Mouse (Mus musculus): ENCODE measurements around the gene Arpc2. TPM values are rescaled to one million over a fixed set of nuclear protein-coding genes. Genes with fewer than 3 reads are reported as not detected.
"Not testable (repeated sequence)": the region's sequence is repeated elsewhere in the genome, so short reads cannot be mapped to it uniquely, and the experiment has no call there.

Arpc2 gene
- polyA plus RNA-seq, 1 experiment from 2014 or later = 448 TPM

- Histone ChIP-seq H3K27me3 (ENCODE audit: control insufficient read depth, insufficient read depth, low read depth, low read length) (no peaks in the 10 kb centered on the region), H3K9ac (ENCODE audit: low read length) (peak overlapping the region; percentile 92), H3K36me3 (ENCODE audit: control insufficient read depth, insufficient read depth, low read length) (peaks cover 39% of the 10 kb centered on the region), H3K9me3 (ENCODE audit: control insufficient read depth, low read length) (no peaks in the 10 kb centered on the region), H3K4me3 (ENCODE audit: low read length) (peak overlapping the region; percentile 90), H3K27ac (ENCODE audit: low read length) (peak overlapping the region; percentile 77), H3K4me1 (replicated peaks; ENCODE audit: control insufficient read depth, insufficient read depth, low read length) (peaks cover 20% of the 10 kb centered on the region), H3K4me2 (ENCODE audit: low read depth, low read length) (peak overlapping the region; percentile 94)
- WGBS = 9% methylated on average over 15 of the region's 15 CpGs
- ATAC-seq (ENCODE audit: low read depth) = peak; percentile 61
These were observed 48.0 kb downstream of the Arpc2 start for GRCm38 (mm10) chr1:74283686-74284463.

GRCm38 (mm10) chr1:74284543-74285160, 48.8 kb downstream of the Arpc2 start, which contains the start of the genes Aamp and Pnkd:
TSS of gene Aamp (minus strand) at chr1:74284738.
TSS of gene Pnkd (plus strand) at chr1:74284930.
- Histone ChIP-seq H3K4me3 (ENCODE audit: low read length) (peak within 1 kb of the TSS; percentile 90), H3K4me2 (ENCODE audit: low read depth, low read length) (peak within 1 kb of the TSS; percentile 94), H3K4me1 (replicated peaks; ENCODE audit: control insufficient read depth, insufficient read depth, low read length) (peaks cover 22% of the 10 kb centered on the region), H3K27me3 (ENCODE audit: control insufficient read depth, insufficient read depth, low read depth, low read length) (no peaks in the 10 kb centered on the region), H3K9me3 (ENCODE audit: control insufficient read depth, low read length) (no peaks in the 10 kb centered on the region), H3K36me3 (ENCODE audit: control insufficient read depth, insufficient read depth, low read length) (peaks cover 38% of the 10 kb centered on the region), H3K9ac (ENCODE audit: low read length) (peak within 1 kb of the TSS; percentile 92), H3K27ac (ENCODE audit: low read length) (peak within 1 kb of the TSS; percentile 77)
- under 1% methylated on average over 56 of the region's 56 CpGs for WGBS
- ATAC-seq (ENCODE audit: low read depth) = peak; percentile 97

DNA sequence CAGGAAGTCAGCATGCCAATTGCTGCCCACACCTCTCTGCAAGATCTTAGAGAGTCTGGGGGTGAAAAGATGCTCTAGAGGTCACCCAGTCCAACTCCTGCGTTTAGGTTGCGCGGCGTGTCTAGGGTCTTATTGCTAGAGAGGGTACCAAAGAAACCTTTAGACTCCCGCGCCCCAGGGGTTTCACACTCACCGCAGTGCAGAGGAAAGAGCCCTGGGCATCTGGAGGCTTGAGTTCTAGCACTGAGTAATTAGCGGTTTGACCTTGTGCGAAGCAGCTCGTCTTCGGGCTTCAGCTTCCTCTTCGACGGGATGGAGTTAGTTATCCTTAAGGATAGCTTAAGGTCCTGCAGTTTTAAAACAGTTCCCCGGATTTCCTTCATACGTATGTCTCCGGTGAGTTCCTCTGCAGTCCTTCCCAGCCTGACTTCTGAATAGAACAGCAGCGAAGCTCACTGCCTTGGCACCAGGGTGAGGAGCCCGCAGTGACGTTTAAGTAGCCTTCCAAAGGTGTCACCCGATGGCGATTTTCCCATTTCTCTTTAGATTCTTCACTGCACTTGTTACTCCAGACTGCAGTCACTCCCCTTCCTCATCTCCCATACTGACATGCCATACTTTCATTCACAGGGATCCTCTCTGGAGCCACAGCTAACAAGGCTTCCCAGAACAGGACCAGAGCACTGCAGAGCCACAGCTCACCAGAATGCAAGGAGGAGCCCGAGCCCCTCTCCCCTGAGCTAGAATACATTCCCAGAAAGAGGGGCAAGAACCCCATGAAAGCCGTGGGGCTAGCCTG, 49.5 kb downstream of the Arpc2 start:
- Histone ChIP-seq H3K4me2 (ENCODE audit: low read depth, low read length) (peak overlapping the region; percentile 54), H3K9ac (ENCODE audit: low read length) (peak overlapping the region; percentile 71), H3K36me3 (ENCODE audit: control insufficient read depth, insufficient read depth, low read length) (peaks cover 31% of the 10 kb centered on the region), H3K4me1 (replicated peaks; ENCODE audit: control insufficient read depth, insufficient read depth, low read length) (peaks cover 30% of the 10 kb centered on the region), H3K27ac (ENCODE audit: low read length) (no peak overlapping the region), H3K9me3 (ENCODE audit: control insufficient read depth, low read length) (no peaks in the 10 kb centered on the region), H3K27me3 (ENCODE audit: control insufficient read depth, insufficient read depth, low read depth, low read length) (no peaks in the 10 kb centered on the region), H3K4me3 (ENCODE audit: low read length) (peak overlapping the region; percentile 70)
- WGBS = 3% methylated on average over 23 of the region's 23 CpGs
- ATAC-seq (ENCODE audit: low read depth) = no peak

DNA sequence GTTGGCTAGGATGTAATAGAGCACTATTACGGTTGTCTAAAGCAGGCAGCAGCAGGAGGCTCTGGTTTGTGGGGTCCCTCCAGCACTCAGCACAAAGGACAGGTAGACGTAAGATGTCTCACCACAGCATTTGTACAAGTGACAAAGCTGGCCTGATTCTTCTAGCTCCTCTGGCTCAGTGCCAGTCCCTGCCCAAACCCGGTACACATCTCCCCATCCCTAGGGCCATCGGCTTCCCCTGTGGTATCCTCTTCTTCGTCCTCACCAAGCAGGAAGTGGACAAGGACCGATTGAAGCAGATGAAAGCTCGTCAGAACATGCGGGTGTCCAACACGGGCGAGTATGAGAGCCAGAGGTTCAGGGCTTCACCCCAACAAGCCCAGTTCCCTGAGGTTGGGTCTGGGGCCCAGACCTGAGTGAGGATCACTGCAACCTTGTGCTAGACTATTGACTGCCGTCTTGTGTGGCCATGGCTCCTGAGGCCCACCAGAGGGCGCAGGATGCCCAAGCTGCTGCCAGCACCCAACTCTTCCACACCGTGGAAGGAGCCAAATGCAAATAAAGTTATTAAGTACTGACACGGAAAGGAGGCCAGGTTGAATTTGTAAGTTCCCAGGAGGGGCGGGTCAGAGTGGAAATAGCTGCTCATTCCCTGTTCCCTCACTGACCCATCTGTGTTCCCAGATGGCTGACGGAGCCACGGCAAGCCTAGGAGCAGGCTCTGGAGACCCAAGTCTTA, 51.2 kb downstream of the Arpc2 start:
- not testable (repeated sequence) for H3K4me3 ChIP-seq (ENCODE audit: low read length); H3K4me2 ChIP-seq (ENCODE audit: low read depth, low read length); ATAC-seq (ENCODE audit: low read depth); H3K9ac ChIP-seq (ENCODE audit: low read length); H3K9me3 ChIP-seq (ENCODE audit: control insufficient read depth, low read length); H3K27me3 ChIP-seq (ENCODE audit: control insufficient read depth, insufficient read depth, low read depth, low read length)
- H3K4me1 ChIP-seq (replicated peaks; ENCODE audit: control insufficient read depth, insufficient read depth, low read length) = peaks cover 31% of the 10 kb centered on the region
- peak overlapping the region; percentile 51 for H3K27ac ChIP-seq (ENCODE audit: low read length)
- 52% methylated on average over 15 of the region's 17 CpGs for WGBS
- H3K36me3 ChIP-seq (ENCODE audit: control insufficient read depth, insufficient read depth, low read length) = peaks cover 27% of the 10 kb centered on the region

DNA sequence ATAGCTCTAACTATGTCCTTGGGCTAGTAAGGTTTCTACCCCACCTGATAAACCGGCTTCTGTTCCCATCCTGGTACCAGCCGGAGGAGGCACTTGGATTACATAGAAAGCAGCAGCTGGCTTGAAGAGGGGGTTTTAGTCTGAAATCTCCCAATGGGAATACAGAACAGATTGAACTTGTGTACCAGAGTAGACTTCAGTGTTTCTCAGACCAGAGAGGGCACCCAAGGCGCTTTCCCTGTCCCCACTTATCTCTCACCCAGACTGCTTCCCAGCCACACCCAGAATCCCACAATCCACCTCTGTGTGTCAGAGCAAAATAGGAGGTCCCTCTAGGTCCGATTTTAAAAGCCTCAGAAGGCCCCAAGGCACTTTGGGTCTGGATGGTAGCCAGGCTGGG, 52.4 kb downstream of the Arpc2 start:
- Histone ChIP-seq H3K27ac (ENCODE audit: low read length) (no peak overlapping the region), H3K27me3 (ENCODE audit: control insufficient read depth, insufficient read depth, low read depth, low read length) (no peaks in the 10 kb centered on the region), H3K4me3 (ENCODE audit: low read length) (no peak overlapping the region), H3K4me2 (ENCODE audit: low read depth, low read length) (no peak overlapping the region), H3K4me1 (replicated peaks; ENCODE audit: control insufficient read depth, insufficient read depth, low read length) (peaks cover 30% of the 10 kb centered on the region), H3K9ac (ENCODE audit: low read length) (peak overlapping the region; percentile 20; the same call in 1 of the 2 replicates), H3K36me3 (ENCODE audit: control insufficient read depth, insufficient read depth, low read length) (peaks cover 28% of the 10 kb centered on the region), H3K9me3 (ENCODE audit: control insufficient read depth, low read length) (no peaks in the 10 kb centered on the region)
- WGBS = 76% methylated on average over 4 of the region's 4 CpGs
- ATAC-seq (ENCODE audit: low read depth) = no peak

DNA sequence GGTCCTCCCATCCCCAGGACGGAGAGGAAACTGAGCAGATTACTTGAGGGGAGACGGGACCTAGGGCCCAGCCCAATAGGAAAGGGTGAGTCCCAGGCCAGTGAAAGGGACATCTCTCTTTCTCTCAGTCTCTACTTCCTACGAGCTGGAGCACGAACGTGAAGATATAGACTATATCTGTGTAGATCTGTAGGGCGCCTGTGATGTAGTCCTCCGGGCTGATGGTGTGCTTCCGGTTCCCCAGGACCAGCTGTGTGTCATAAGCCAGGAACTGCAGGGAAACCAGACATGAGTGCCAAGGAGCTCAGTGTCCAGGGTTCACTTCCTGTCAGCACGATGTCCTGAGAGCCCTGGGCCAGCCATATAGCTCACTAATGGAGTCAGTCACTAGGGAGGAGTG, 53.4 kb downstream of the Arpc2 start:
- Histone ChIP-seq H3K9ac (ENCODE audit: low read length) (no peak overlapping the region), H3K36me3 (ENCODE audit: control insufficient read depth, insufficient read depth, low read length) (peaks cover 28% of the 10 kb centered on the region), H3K4me2 (ENCODE audit: low read depth, low read length) (no peak overlapping the region), H3K27ac (ENCODE audit: low read length) (no peak overlapping the region), H3K4me3 (ENCODE audit: low read length) (no peak overlapping the region), H3K4me1 (replicated peaks; ENCODE audit: control insufficient read depth, insufficient read depth, low read length) (peaks cover 33% of the 10 kb centered on the region), H3K9me3 (ENCODE audit: control insufficient read depth, low read length) (no peaks in the 10 kb centered on the region), H3K27me3 (ENCODE audit: control insufficient read depth, insufficient read depth, low read depth, low read length) (no peaks in the 10 kb centered on the region)
- WGBS = 79% methylated on average over 9 of the region's 9 CpGs
- no peak for ATAC-seq (ENCODE audit: low read depth)

- 76% methylated on average over 2 of the region's 2 CpGs for WGBS
- no peaks in the 10 kb centered on the region for H3K9me3 ChIP-seq (ENCODE audit: control insufficient read depth, low read length)
- H3K27me3 ChIP-seq (ENCODE audit: control insufficient read depth, insufficient read depth, low read depth, low read length) = no peaks in the 10 kb centered on the region
- peaks cover 37% of the 10 kb centered on the region for H3K4me1 ChIP-seq (replicated peaks; ENCODE audit: control insufficient read depth, insufficient read depth, low read length)
- H3K4me3 ChIP-seq (ENCODE audit: low read length) = no peak overlapping the region
- H3K27ac ChIP-seq (ENCODE audit: low read length) = peak overlapping the region; percentile 31; the same call in 1 of the 2 replicates
- H3K36me3 ChIP-seq (ENCODE audit: control insufficient read depth, insufficient read depth, low read length) = peaks cover 28% of the 10 kb centered on the region
- H3K9ac ChIP-seq (ENCODE audit: low read length) = no peak overlapping the region
- no peak overlapping the region for H3K4me2 ChIP-seq (ENCODE audit: low read depth, low read length)
- no peak for ATAC-seq (ENCODE audit: low read depth)
These were observed 53.9 kb downstream of the Arpc2 start for GRCm38 (mm10) chr1:74289740-74290139.

DNA sequence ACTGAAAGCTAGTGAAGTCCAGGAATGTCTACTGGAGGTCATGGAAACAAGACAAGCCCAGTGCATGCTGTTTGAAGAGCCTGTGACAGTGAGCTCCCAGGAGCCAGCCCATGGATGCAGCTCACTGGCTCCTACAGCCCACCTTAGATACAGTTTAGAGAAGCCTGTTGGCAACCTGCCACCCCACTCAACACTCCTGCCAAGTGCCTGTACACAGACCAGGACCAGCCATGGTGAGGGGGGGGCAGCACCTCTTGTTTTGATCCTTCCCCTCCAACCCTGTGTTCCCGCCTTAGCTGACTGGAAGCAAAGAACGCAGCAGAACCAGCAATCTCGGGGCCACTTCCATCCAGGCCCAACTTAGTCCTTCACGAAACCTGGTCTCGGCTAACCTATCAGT, 54.3 kb downstream of the Arpc2 start:
- Histone ChIP-seq H3K4me1 (replicated peaks; ENCODE audit: control insufficient read depth, insufficient read depth, low read length) (peaks cover 41% of the 10 kb centered on the region), H3K9ac (ENCODE audit: low read length) (0 out of 2 replicates have a peak overlapping the region, but pooled peaks have one; percentile 15), H3K27me3 (ENCODE audit: control insufficient read depth, insufficient read depth, low read depth, low read length) (no peaks in the 10 kb centered on the region), H3K4me2 (ENCODE audit: low read depth, low read length) (no peak overlapping the region), H3K4me3 (ENCODE audit: low read length) (no peak overlapping the region), H3K36me3 (ENCODE audit: control insufficient read depth, insufficient read depth, low read length) (peaks cover 28% of the 10 kb centered on the region), H3K9me3 (ENCODE audit: control insufficient read depth, low read length) (no peaks in the 10 kb centered on the region), H3K27ac (ENCODE audit: low read length) (peak overlapping the region; percentile 31)
- 65% methylated on average over 5 of the region's 5 CpGs for WGBS
- no peak; the same call in 1 of the 2 replicates for ATAC-seq (ENCODE audit: low read depth)

All from lung, embryonic 16.5 days (tissue).